Mouse (Mus musculus): ENCODE results near the gene Bckdha. TPM values are rescaled to one million over a fixed set of nuclear protein-coding genes. Genes with fewer than 3 reads are reported as not detected.

Bckdha gene
- total RNA-seq (2017), result 33.2 and 61.3 TPM in 2 replicates

GRCm38 (mm10) chr7:25658657-25659472 lies at the start of gene Bckdha, which contains the start of gene Exosc5:
TSS of gene Bckdha (minus strand) at chr7:25658981.
TSS of gene Exosc5 (plus strand) at chr7:25659164.
- peak; percentile 93 to 97 for ATAC-seq (replicated peaks in 1 of 2; ENCODE audit: insufficient read depth in 1 of 2, low FRiP score in 2 of 2, low TSS enrichment in 1 of 2, low read depth in 1 of 2, poor library complexity in 2 of 2, severe bottlenecking in 2 of 2)

- ATAC-seq (replicated peaks in 1 of 2; ENCODE audit: insufficient read depth in 1 of 2, low FRiP score in 2 of 2, low TSS enrichment in 1 of 2, low read depth in 1 of 2, poor library complexity in 2 of 2, severe bottlenecking in 2 of 2), result peak; percentile 35 to 41
Observed at GRCm38 (mm10) chr7:25707581-25708292, 49.0 kb upstream of the Bckdha start.

- peak; percentile 3 to 16; a peak in 2 of 4 replicates for ATAC-seq (replicated peaks in 1 of 2; ENCODE audit: insufficient read depth in 1 of 2, low FRiP score in 2 of 2, low TSS enrichment in 1 of 2, low read depth in 1 of 2, poor library complexity in 2 of 2, severe bottlenecking in 2 of 2)
Observed at GRCm38 (mm10) chr7:25706578-25707170, 47.9 kb upstream of the Bckdha start.

- 0 out of 4 replicates have a peak, but pooled peaks of 1 of the 2 experiments have one; percentile 1 for ATAC-seq (replicated peaks in 1 of 2; ENCODE audit: insufficient read depth in 1 of 2, low FRiP score in 2 of 2, low TSS enrichment in 1 of 2, low read depth in 1 of 2, poor library complexity in 2 of 2, severe bottlenecking in 2 of 2)
Observed at GRCm38 (mm10) chr7:25705801-25706251, 47.0 kb upstream of the Bckdha start.

GRCm38 (mm10) chr7:25704716-25705364 lies 46.1 kb upstream of the Bckdha start:
- ATAC-seq (replicated peaks in 1 of 2; ENCODE audit: insufficient read depth in 1 of 2, low FRiP score in 2 of 2, low TSS enrichment in 1 of 2, low read depth in 1 of 2, poor library complexity in 2 of 2, severe bottlenecking in 2 of 2), result no peak

- ATAC-seq (replicated peaks in 1 of 2; ENCODE audit: insufficient read depth in 1 of 2, low FRiP score in 2 of 2, low TSS enrichment in 1 of 2, low read depth in 1 of 2, poor library complexity in 2 of 2, severe bottlenecking in 2 of 2), result no peak
Observed at GRCm38 (mm10) chr7:25703793-25704494, 45.2 kb upstream of the Bckdha start.

- ATAC-seq (replicated peaks in 1 of 2; ENCODE audit: insufficient read depth in 1 of 2, low FRiP score in 2 of 2, low TSS enrichment in 1 of 2, low read depth in 1 of 2, poor library complexity in 2 of 2, severe bottlenecking in 2 of 2), result no peak
Observed at GRCm38 (mm10) chr7:25702350-25702749, 43.6 kb upstream of the Bckdha start.

GRCm38 (mm10) chr7:25700732-25701131 lies 42.0 kb upstream of the Bckdha start:
- no peak for ATAC-seq (replicated peaks in 1 of 2; ENCODE audit: insufficient read depth in 1 of 2, low FRiP score in 2 of 2, low TSS enrichment in 1 of 2, low read depth in 1 of 2, poor library complexity in 2 of 2, severe bottlenecking in 2 of 2)

- ATAC-seq (replicated peaks in 1 of 2; ENCODE audit: insufficient read depth in 1 of 2, low FRiP score in 2 of 2, low TSS enrichment in 1 of 2, low read depth in 1 of 2, poor library complexity in 2 of 2, severe bottlenecking in 2 of 2), result no peak
Observed at GRCm38 (mm10) chr7:25699851-25700250, 41.1 kb upstream of the Bckdha start.

GRCm38 (mm10) chr7:25694104-25694503 lies 35.3 kb upstream of the Bckdha start:
- ATAC-seq (replicated peaks in 1 of 2; ENCODE audit: insufficient read depth in 1 of 2, low FRiP score in 2 of 2, low TSS enrichment in 1 of 2, low read depth in 1 of 2, poor library complexity in 2 of 2, severe bottlenecking in 2 of 2), result no peak

GRCm38 (mm10) chr7:25690051-25690450 lies 31.3 kb upstream of the Bckdha start:
- ATAC-seq (replicated peaks in 1 of 2; ENCODE audit: insufficient read depth in 1 of 2, low FRiP score in 2 of 2, low TSS enrichment in 1 of 2, low read depth in 1 of 2, poor library complexity in 2 of 2, severe bottlenecking in 2 of 2), result no peak

GRCm38 (mm10) chr7:25689603-25690021 lies 30.8 kb upstream of the Bckdha start:
- peak; percentile 13 to 28 for ATAC-seq (replicated peaks in 1 of 2; ENCODE audit: insufficient read depth in 1 of 2, low FRiP score in 2 of 2, low TSS enrichment in 1 of 2, low read depth in 1 of 2, poor library complexity in 2 of 2, severe bottlenecking in 2 of 2)

- peak; percentile 65 for ATAC-seq (replicated peaks in 1 of 2; ENCODE audit: insufficient read depth in 1 of 2, low FRiP score in 2 of 2, low TSS enrichment in 1 of 2, low read depth in 1 of 2, poor library complexity in 2 of 2, severe bottlenecking in 2 of 2)
Observed at GRCm38 (mm10) chr7:25688810-25689586, 30.2 kb upstream of the Bckdha start.

- peak in 1 of 2 experiments; percentile 6; a peak in 1 of 4 replicates for ATAC-seq (replicated peaks in 1 of 2; ENCODE audit: insufficient read depth in 1 of 2, low FRiP score in 2 of 2, low TSS enrichment in 1 of 2, low read depth in 1 of 2, poor library complexity in 2 of 2, severe bottlenecking in 2 of 2)
Observed at GRCm38 (mm10) chr7:25687811-25688401, 29.1 kb upstream of the Bckdha start.

- peak; percentile 7 to 11; a peak in 3 of 4 replicates for ATAC-seq (replicated peaks in 1 of 2; ENCODE audit: insufficient read depth in 1 of 2, low FRiP score in 2 of 2, low TSS enrichment in 1 of 2, low read depth in 1 of 2, poor library complexity in 2 of 2, severe bottlenecking in 2 of 2)
Observed at GRCm38 (mm10) chr7:25686680-25687531, 28.1 kb upstream of the Bckdha start, which contains the start of gene Tgfb1. TSS of gene Tgfb1 (plus strand) at chr7:25687002.
